Mouse (Mus musculus) liver, embryonic 14.5 days (tissue): ENCODE data around the gene Peli1. TPM values are rescaled to one million over a fixed set of nuclear protein-coding genes. Genes with fewer than 3 reads are reported as not detected.
"Not testable (repeated sequence)": the region's sequence is repeated elsewhere in the genome, so short reads cannot be mapped to it uniquely, and the experiment has no call there.

Source experiments
- ATAC-seq: fragments of 200-750 bp; cut with Nextera tagmentation; 2 replicates; pipeline ENCODE4 v1.8.0; 2017; ENCODE audit warnings: moderate number of reproducible peaks, mild to moderate bottlenecking, moderate library complexity; ENCODE audit not compliant: insufficient read depth
- DNase-seq, 3 experiments: peaks; one replicate each; pipeline ENCODE4 v3.0.0-alpha.2; 2012 to 2013; ENCODE audit warnings: low read depth in 3 of 3, low spot score in 3 of 3
- H3K27ac ChIP-seq: fragments of 300-500 bp; sonication (generic); 2 replicates; pipeline ENCODE4 v1.5.1; 2014; ENCODE audit warnings: moderate library complexity, mild to moderate bottlenecking, control low read depth, inconsistent platforms
- H3K27me3 ChIP-seq: fragments of 300-500 bp; sonication (generic); 2 replicates; pipeline ENCODE4 v1.6.1; 2014; ENCODE audit warnings: mild to moderate bottlenecking, low read length, moderate library complexity; ENCODE audit not compliant: control insufficient read depth, insufficient read depth
- H3K36me3 ChIP-seq: fragments of 300-500 bp; sonication (generic); replicated peaks from 2 replicates; pipeline ENCODE4 v1.6.1; 2014; ENCODE audit warnings: low read depth; ENCODE audit not compliant: control insufficient read depth, insufficient read depth
- H3K4me1 ChIP-seq, 2 experiments: fragments of 200-500 bp in 1 of 2; fragments of 300-500 bp in 1 of 2; sonication (generic) in 1 of 2; replicated peaks; 2 replicates each; pipeline ENCODE4 v1.6.1; 2012 to 2014; ENCODE audit warnings: antibody characterized with exemption in 1 of 2, inconsistent platforms in 1 of 2, low read length in 1 of 2; ENCODE audit not compliant: control insufficient read depth in 2 of 2, insufficient read depth in 2 of 2
- H3K4me2 ChIP-seq: fragments of 300-500 bp; sonication (generic); 2 replicates; pipeline ENCODE4 v1.6.1; 2014; ENCODE audit warnings: low read depth, mild to moderate bottlenecking, control low read depth, moderate library complexity
- H3K4me3 ChIP-seq, 2 experiments: fragments of 200-500 bp in 1 of 2; fragments of 300-500 bp in 1 of 2; sonication (generic) in 1 of 2; 2 replicates each; pipeline ENCODE4 v1.5.1; 2012 to 2014; ENCODE audit warnings: low read depth in 2 of 2, low read length in 2 of 2, mild to moderate bottlenecking in 2 of 2, control low read depth in 1 of 2, inconsistent platforms in 1 of 2, moderate library complexity in 1 of 2; ENCODE audit not compliant: insufficient read depth in 1 of 2
- H3K9ac ChIP-seq: fragments of 300-500 bp; sonication (generic); replicated peaks from 2 replicates; pipeline ENCODE4 v1.6.1; 2014; ENCODE audit warnings: mild to moderate bottlenecking, control low read depth, moderate library complexity
- H3K9me3 ChIP-seq: fragments of 300-500 bp; sonication (generic); 2 replicates; pipeline ENCODE4 v1.6.1; 2016; ENCODE audit warnings: low read length, mixed read lengths; ENCODE audit not compliant: control insufficient read depth
- CTCF ChIP-seq: IDR thresholded peaks from 2 replicates; pipeline ENCODE4 v1.5.1; 2016; ENCODE audit warnings: antibody characterized with exemption, low read depth, control low read depth
- EP300 ChIP-seq: IDR thresholded peaks from 2 replicates; pipeline ENCODE4 v1.6.1; 2016; ENCODE audit warnings: antibody characterized with exemption, low read depth
- WGBS: fragments of 180-500 bp; shearing (Covaris S2); extraction: QIAGEN DNeasy Blood & Tissue Kit; methylation state at CpG from one replicate; pipeline ENCODE4 v1.1.7; 2014; ENCODE audit not compliant: insufficient replicate concordance; 5-methylcytosine and 5-hydroxymethylcytosine counted together
- polyA plus RNA-seq, 2 experiments: library from polyadenylated mRNA; depleted of rRNA in 1 of 2; stranded (reverse) in 1 of 2; unstranded in 1 of 2; fragments of >200 nt; fragmentation: Nextera tagmentation in 1 of 2; extraction: Ambion mirVana in 1 of 2; gene quantifications; 2 replicates each; pipeline versions ENCODE4 v1.2.1 to v1.2.3; 2012 to 2014

The Peli1 gene
- polyA plus RNA-seq, 2 experiments: 5.7 to 11.5 TPM

- Histone ChIP-seq H3K9ac (no peak overlapping the region), H3K9me3 (no peaks in the 10 kb centered on the region), H3K4me2 (no peak overlapping the region), H3K27me3 (no peaks in the 10 kb centered on the region), H3K4me3 (no peak overlapping the region), H3K36me3 (no peaks in the 10 kb centered on the region), H3K4me1 (peaks cover 4 to 18% of the 10 kb centered on the region in 2 experiments; a peak in 3 of 4 replicates), H3K27ac (no peak overlapping the region)
- WGBS: 74% methylated on average over 6 of the region's 6 CpGs
- no peak for TF ChIP-seq EP300
- no peak for TF ChIP-seq CTCF
- DNase-seq: no peak
- ATAC-seq: no peak
These were observed 77.9 kb downstream of the Peli1 start for GRCm38 (mm10) chr11:21168828-21169607.

- not testable (repeated sequence) for H3K9ac ChIP-seq, H3K27me3 ChIP-seq, DNase-seq, H3K9me3 ChIP-seq, ATAC-seq, H3K36me3 ChIP-seq, H3K27ac ChIP-seq, H3K4me2 ChIP-seq, H3K4me3 ChIP-seq
- WGBS: 73% methylated on average over 1 of the region's 1 CpGs
- peaks cover 4 to 20% of the 10 kb centered on the region in 2 experiments; a peak in 3 of 4 replicates for H3K4me1 ChIP-seq
These were observed 78.4 kb downstream of the Peli1 start for GRCm38 (mm10) chr11:21169608-21169860.

- DNase-seq (no peak), ATAC-seq (peak; percentile 72; the same call in 1 of the 2 replicates)
- no peaks in the 10 kb centered on the region for H3K36me3 ChIP-seq
- no peaks in the 10 kb centered on the region for H3K9me3 ChIP-seq
- H3K4me3 ChIP-seq: no peak overlapping the region
- H3K4me1 ChIP-seq: peaks cover 0 to 8% of the 10 kb centered on the region in 2 experiments; a peak in 2 of 4 replicates
- 57% methylated on average over 3 of the region's 3 CpGs for WGBS
- no peak overlapping the region for H3K4me2 ChIP-seq
- no peaks in the 10 kb centered on the region for H3K27me3 ChIP-seq
- TF ChIP-seq CTCF (no peak), EP300 (no peak)
- no peak overlapping the region for H3K9ac ChIP-seq
- no peak overlapping the region for H3K27ac ChIP-seq
These were observed 81.2 kb downstream of the Peli1 start for GRCm38 (mm10) chr11:21172281-21172680.

- WGBS: 68% methylated on average over 6 of the region's 6 CpGs
- Histone ChIP-seq H3K36me3 (no peaks in the 10 kb centered on the region), H3K4me1 (peaks cover 0 to 7% of the 10 kb centered on the region in 2 experiments; a peak in 2 of 4 replicates), H3K27me3 (no peaks in the 10 kb centered on the region), H3K4me2 (no peak overlapping the region), H3K9me3 (no peaks in the 10 kb centered on the region), H3K9ac (no peak overlapping the region), H3K27ac (no peak overlapping the region), H3K4me3 (no peak overlapping the region)
- no peak for TF ChIP-seq EP300
- TF ChIP-seq CTCF: no peak
- ATAC-seq (no peak), DNase-seq (no peak)
These were observed 82.8 kb downstream of the Peli1 start for GRCm38 (mm10) chr11:21173926-21174325.

- Histone ChIP-seq H3K27ac (no peak overlapping the region), H3K4me1 (peaks cover 0 to 10% of the 10 kb centered on the region in 2 experiments; a peak in 2 of 4 replicates), H3K9me3 (no peaks in the 10 kb centered on the region), H3K36me3 (no peaks in the 10 kb centered on the region), H3K27me3 (no peaks in the 10 kb centered on the region), H3K9ac (no peak overlapping the region), H3K4me2 (no peak overlapping the region), H3K4me3 (no peak overlapping the region)
- DNase-seq: no peak
- WGBS: 15% methylated on average over 5 of the region's 5 CpGs
- ATAC-seq: no peak
- TF ChIP-seq CTCF (no peak), EP300 (no peak)
These were observed 83.3 kb downstream of the Peli1 start for GRCm38 (mm10) chr11:21174396-21174795.
